Mouse (Mus musculus) stomach, embryonic 16.5 days (tissue): ENCODE results near the gene Camk2b. TPM values are rescaled to one million over a fixed set of nuclear protein-coding genes. Genes with fewer than 3 reads are reported as not detected.
"Not testable (repeated sequence)": the region's sequence is repeated elsewhere in the genome, so short reads cannot be mapped to it uniquely, and the experiment has no call there.

Experiments used
- ATAC-seq: fragments of 200-750 bp; cut with Nextera tagmentation; 2 replicates; pipeline ENCODE4 v1.8.0; 2017; ENCODE audit warnings: moderate number of reproducible peaks, moderate TSS enrichment; ENCODE audit not compliant: insufficient read depth, low FRiP score
- H3K27ac ChIP-seq: fragments of 300-500 bp; sonication (generic); 2 replicates; pipeline ENCODE4 v1.5.1; 2014; ENCODE audit warnings: low read length
- H3K27me3 ChIP-seq: fragments of 300-500 bp; sonication (generic); 2 replicates; pipeline ENCODE4 v1.6.1; 2014; ENCODE audit warnings: low read length, control low read depth, mixed read lengths; ENCODE audit not compliant: control insufficient read depth, insufficient read depth
- H3K36me3 ChIP-seq: fragments of 300-500 bp; sonication (generic); 2 replicates; pipeline ENCODE4 v1.6.1; 2014; ENCODE audit warnings: low read length; ENCODE audit not compliant: control insufficient read depth, insufficient read depth
- H3K4me1 ChIP-seq: fragments of 300-500 bp; sonication (generic); 2 replicates; pipeline ENCODE4 v1.6.1; 2014; ENCODE audit warnings: low read length, control low read depth, mixed read lengths; ENCODE audit not compliant: control insufficient read depth, insufficient read depth
- H3K4me2 ChIP-seq: fragments of 300-500 bp; sonication (generic); 2 replicates; pipeline ENCODE4 v1.6.1; 2014; ENCODE audit warnings: low read depth, low read length, mixed read lengths
- H3K4me3 ChIP-seq: fragments of 300-500 bp; sonication (generic); replicated peaks from 2 replicates; pipeline ENCODE4 v1.5.1; 2014; ENCODE audit warnings: mild to moderate bottlenecking, low read length
- H3K9ac ChIP-seq: fragments of 300-500 bp; sonication (generic); 2 replicates; pipeline ENCODE4 v1.6.1; 2014; ENCODE audit warnings: low read length
- H3K9me3 ChIP-seq: fragments of 300-500 bp; sonication (generic); replicated peaks from 2 replicates; pipeline ENCODE4 v1.6.1; 2016; ENCODE audit warnings: low read length, control low read depth; ENCODE audit not compliant: control insufficient read depth
- WGBS: fragments of 180-500 bp; shearing (Covaris S2); extraction: QIAGEN DNeasy Blood & Tissue Kit; methylation state at CpG from one replicate; pipeline ENCODE4 v1.1.7; 2014; 5-methylcytosine and 5-hydroxymethylcytosine counted together
- polyA plus RNA-seq: library from polyadenylated mRNA; unstranded; fragments of >200 nt; fragmentation: Nextera tagmentation; extraction: Ambion mirVana; gene quantifications from 2 replicates; pipeline ENCODE4 v1.2.1, GENCODE M21; 2015

Gene Camk2b
- polyA plus RNA-seq, 1 experiment from 2014 or later = 6.0 TPM

DNA sequence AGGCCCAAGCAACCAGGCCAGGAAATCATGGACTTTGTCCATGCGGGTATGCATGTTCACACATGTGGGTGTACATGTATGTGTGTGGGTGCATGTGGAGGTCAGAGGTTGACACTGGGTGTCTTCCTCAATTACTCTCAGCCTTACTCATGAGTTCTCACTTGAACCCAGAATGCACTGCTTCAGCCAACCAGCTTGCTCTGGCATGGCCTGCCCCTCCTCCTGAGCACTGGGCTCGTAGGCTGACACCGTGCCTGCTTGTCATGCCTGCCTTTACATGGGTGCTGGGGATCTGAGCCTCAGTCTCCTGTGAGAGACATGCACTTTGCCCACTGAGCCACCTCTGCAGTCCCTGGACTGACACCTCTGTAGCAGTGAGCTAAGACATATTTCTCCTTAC lies 54.3 kb downstream of the Camk2b start:
- no peaks in the 10 kb centered on the region for H3K4me1 ChIP-seq
- ATAC-seq = 0 out of 2 replicates have a peak, but pooled peaks have one; percentile 39
- H3K4me2 ChIP-seq = no peak overlapping the region
- WGBS = 93% methylated on average over 3 of the region's 3 CpGs
- no peak overlapping the region for H3K4me3 ChIP-seq
- no peaks in the 10 kb centered on the region for H3K27me3 ChIP-seq
- H3K9ac ChIP-seq = no peak overlapping the region
- H3K36me3 ChIP-seq = no peaks in the 10 kb centered on the region
- no peak overlapping the region for H3K27ac ChIP-seq
- H3K9me3 ChIP-seq = no peaks in the 10 kb centered on the region

DNA sequence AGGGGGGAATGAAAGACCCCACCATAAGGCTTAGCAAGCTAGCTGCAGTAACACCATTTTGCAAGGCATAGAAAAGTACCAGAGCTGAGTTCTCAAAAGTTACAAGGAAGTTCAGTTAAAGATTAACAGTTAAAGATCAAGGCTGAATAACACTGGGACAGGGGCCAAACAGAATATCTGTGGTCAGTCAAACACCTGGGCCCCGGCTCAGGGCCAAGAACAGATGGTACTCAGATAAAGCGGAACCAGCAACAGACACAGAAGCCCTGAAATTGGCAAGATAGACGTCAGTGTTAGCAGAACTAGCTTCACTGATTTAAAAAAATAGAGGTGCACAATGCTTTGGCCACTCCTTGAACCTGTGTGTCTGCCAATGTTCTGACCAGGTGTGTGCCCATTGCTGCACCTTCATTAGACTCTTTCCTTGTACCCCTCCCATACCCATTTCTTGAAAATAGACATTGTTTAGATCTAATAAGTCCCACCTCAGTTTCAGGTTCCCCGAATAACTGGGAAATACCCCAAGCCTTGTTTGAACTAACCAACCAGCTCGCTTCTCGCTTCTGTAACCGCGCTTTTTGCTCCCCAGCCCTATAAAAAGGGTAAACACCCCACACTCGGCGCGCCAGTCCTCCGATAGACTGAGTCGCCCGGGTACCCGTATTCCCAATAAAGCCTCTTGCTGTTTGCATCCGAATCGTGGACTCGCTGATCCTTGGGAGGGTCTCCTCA lies 55.2 kb downstream of the Camk2b start:
- not testable (repeated sequence) for H3K9me3 ChIP-seq, H3K4me3 ChIP-seq, H3K27me3 ChIP-seq, H3K9ac ChIP-seq, H3K4me1 ChIP-seq, H3K36me3 ChIP-seq, H3K27ac ChIP-seq, H3K4me2 ChIP-seq
- 88% methylated on average over 3 of the region's 18 CpGs for WGBS
- ATAC-seq = peak; percentile 70; the same call in 1 of the 2 replicates

DNA sequence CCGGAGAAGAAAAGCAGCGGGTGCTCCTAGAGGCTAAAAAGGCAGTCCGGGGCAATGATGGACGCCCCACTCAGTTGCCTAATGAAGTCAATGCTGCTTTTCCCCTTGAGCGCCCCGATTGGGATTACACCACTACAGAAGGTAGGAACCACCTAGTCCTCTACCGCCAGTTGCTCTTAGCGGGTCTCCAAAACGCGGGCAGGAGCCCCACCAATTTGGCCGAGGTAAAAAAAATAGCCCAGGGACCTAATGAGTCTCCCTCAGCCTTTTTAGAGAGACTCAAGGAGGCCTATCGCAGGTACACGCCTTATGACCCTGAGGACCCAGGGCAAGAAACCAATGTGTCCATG lies 58.4 kb downstream of the Camk2b start:
- not testable (repeated sequence) for H3K36me3 ChIP-seq, H3K4me1 ChIP-seq, ATAC-seq, H3K9me3 ChIP-seq, H3K27me3 ChIP-seq, H3K27ac ChIP-seq, H3K9ac ChIP-seq
- Histone ChIP-seq H3K4me2 (peak overlapping the region; percentile 40; the same call in 1 of the 2 replicates), H3K4me3 (peak overlapping the region; percentile 42)
- WGBS = 36% methylated on average over 12 of the region's 13 CpGs

DNA sequence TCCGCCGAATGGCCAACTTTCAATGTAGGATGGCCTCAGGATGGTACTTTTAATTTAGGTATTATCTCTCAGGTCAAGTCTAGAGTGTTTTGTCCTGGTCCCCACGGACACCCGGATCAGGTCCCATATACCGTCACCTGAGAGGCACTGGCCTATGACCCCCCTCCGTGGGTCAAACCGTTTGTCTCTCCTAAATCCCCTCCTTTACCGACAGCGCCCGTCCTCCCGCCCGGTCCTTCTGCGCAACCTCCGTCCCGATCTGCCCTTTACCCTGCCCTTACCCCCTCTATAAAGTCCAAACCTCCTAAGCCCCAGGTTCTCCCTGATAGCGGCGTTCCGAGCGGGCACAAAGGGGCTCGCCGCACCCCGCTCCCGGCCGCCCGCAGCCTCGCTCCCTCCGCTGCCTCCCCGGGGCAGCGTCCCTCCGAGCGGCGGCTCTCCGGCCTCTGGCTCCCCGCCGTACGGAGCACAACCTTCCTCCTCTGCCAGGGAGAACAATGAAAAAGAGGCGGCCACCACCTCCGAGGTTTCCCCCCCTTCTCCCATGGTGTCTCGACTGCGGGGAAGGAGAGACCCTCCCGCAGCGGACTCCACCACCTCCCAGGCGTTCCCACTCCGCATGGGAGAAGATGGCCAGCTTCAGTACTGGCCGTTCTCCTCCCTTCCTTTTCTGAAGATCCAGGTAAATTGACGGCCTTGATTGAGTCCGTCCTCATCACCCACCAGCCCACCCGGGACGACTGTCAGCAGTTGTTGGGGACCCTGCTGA lies 59.0 kb downstream of the Camk2b start:
- not testable (repeated sequence) for H3K9me3 ChIP-seq, H3K27ac ChIP-seq, H3K27me3 ChIP-seq, ATAC-seq, H3K4me1 ChIP-seq, H3K36me3 ChIP-seq
- H3K9ac ChIP-seq = peak overlapping the region; percentile 58; the same call in 1 of the 2 replicates
- H3K4me2 ChIP-seq = peak overlapping the region; percentile 54
- peak overlapping the region; percentile 48 for H3K4me3 ChIP-seq
- WGBS = 3% methylated on average over 22 of the region's 49 CpGs

DNA sequence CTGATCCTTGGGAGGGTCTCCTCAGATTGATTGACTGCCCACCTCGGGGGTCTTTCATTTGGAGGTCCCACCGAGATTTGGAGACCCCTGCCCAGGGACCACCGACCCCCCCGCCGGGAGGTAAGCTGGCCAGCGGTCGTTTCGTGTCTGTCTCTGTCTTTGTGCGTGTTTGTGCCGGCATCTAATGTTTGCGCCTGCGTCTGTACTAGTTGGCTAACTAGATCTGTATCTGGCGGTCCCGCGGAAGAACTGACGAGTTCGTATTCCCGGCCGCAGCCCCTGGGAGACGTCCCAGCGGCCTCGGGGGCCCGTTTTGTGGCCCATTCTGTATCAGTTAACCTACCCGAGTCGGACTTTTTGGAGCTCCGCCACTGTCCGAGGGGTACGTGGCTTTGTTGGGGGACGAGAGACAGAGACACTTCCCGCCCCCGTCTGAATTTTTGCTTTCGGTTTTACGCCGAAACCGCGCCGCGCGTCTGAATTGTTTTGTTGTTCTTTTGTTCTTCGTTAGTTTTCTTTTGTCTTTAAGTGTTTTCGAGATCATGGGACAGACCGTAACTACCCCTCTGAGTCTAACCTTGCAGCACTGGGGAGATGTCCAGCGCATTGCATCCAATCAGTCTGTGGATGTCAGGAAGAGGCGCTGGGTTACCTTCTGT lies 59.7 kb downstream of the Camk2b start:
- not testable (repeated sequence) for H3K4me1 ChIP-seq, H3K27ac ChIP-seq, H3K27me3 ChIP-seq, H3K36me3 ChIP-seq, ATAC-seq, H3K9me3 ChIP-seq
- Histone ChIP-seq H3K9ac (peak overlapping the region; percentile 58), H3K4me3 (peak overlapping the region; percentile 48), H3K4me2 (peak overlapping the region; percentile 54)
- WGBS = under 1% methylated on average over 38 of the region's 44 CpGs

DNA sequence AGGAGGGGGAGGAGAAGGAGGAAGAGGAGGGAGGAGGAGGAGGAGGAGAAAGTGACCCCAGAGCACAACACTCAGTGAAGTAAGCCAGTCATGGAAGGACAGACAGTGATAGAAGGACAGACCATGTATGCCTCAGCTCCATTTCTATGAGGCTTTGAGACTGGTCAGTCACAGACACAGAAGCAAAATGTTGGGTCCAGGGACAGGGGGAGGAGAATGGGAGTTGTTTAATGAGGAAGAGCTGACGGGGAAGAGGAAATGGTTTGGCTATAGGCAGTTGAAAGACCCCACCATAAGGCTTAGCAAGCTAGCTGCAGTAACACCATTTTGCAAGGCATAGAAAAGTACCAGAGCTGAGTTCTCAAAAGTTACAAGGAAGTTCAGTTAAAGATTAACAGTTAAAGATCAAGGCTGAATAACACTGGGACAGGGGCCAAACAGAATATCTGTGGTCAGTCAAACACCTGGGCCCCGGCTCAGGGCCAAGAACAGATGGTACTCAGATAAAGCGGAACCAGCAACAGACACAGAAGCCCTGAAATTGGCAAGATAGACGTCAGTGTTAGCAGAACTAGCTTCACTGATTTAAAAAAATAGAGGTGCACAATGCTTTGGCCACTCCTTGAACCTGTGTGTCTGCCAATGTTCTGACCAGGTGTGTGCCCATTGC lies 60.7 kb downstream of the Camk2b start:
- WGBS = 6% methylated on average over 1 of the region's 4 CpGs
- peaks cover 18% of the 10 kb centered on the region for H3K4me1 ChIP-seq
- not testable (repeated sequence) for H3K36me3 ChIP-seq, H3K4me3 ChIP-seq, H3K4me2 ChIP-seq, H3K9ac ChIP-seq, ATAC-seq, H3K27me3 ChIP-seq, H3K9me3 ChIP-seq
- peak overlapping the region; percentile 74 for H3K27ac ChIP-seq

DNA sequence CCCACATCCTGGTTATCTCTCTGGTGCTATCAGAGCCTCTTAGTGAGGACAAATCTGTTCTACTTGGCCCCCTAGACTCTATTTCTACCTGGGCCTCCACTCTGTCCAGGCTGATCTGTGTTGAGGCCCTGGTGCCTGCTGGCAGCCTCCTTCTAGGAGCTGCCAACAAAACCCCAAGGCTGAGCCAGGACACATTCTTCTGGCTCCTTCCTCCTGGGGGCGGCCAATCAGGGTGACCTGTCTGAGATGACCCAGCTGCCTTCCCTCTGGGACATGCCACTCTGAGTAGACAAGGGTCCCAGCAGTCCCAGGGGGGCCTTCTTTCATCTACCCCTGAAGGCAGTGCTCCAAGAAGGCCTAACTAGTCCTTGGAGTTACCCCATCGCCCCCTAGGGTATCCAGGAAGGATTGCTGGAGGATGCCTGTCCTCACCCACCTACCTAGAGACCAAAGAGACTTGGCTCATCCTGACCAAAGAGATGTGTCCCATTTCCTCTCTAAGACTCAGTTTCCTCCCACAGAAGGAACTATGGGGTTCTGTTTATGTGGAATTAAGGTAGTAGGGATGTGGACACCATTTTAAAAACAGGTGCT lies 63.0 kb downstream of the Camk2b start:
- H3K27ac ChIP-seq = no peak overlapping the region
- no peak overlapping the region for H3K4me3 ChIP-seq
- no peaks in the 10 kb centered on the region for H3K9me3 ChIP-seq
- no peak overlapping the region for H3K9ac ChIP-seq
- H3K27me3 ChIP-seq = no peaks in the 10 kb centered on the region
- peaks cover 28% of the 10 kb centered on the region for H3K4me1 ChIP-seq
- H3K4me2 ChIP-seq = no peak overlapping the region
- 45% methylated on average over 2 of the region's 2 CpGs for WGBS
- no peak for ATAC-seq
- no peaks in the 10 kb centered on the region for H3K36me3 ChIP-seq

DNA sequence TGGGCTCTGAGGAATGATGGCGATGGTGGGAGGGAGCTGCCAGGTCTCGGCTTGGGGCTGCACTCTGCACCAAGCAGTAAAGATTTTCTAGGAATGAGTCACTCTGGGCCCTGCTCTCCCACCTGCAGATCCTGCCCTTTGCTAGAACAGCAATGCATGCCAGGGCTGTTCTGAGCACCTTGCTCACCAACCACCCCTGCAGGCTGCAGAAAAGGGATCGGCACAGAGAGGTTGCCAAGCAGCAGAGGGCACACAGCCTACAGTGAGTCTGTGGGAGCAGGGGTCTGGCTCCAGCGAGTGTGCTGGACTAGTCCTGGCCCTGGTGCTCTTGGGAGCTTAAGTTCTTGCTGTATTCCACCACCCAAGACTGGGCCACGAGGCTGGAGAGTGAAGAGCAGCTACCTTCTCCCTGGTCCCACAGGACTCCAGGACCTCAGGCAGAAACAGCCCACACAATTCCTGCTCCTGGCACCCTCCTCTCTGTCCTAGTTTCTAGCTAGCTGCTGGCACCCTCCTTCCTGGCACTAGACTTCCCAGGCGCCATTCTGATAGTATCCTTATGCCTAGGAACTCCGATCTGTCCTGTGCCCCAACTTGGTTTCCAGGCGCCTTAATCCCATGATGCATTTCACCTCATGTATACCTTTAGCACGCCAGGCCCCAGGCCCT lies 64.0 kb downstream of the Camk2b start:
- Histone ChIP-seq H3K27ac (peak overlapping the region; percentile 45), H3K4me1 (peaks cover 28% of the 10 kb centered on the region), H3K4me3 (no peak overlapping the region), H3K9ac (peak overlapping the region; percentile 12; the same call in 1 of the 2 replicates), H3K4me2 (no peak overlapping the region), H3K9me3 (no peaks in the 10 kb centered on the region), H3K36me3 (no peaks in the 10 kb centered on the region), H3K27me3 (no peaks in the 10 kb centered on the region)
- peak; percentile 31; the same call in 1 of the 2 replicates for ATAC-seq
- WGBS = 70% methylated on average over 9 of the region's 9 CpGs
